Mouse (Mus musculus) heart, embryonic 13.5 days (tissue): Measurements from ENCODE around the gene Pou6f1. TPM values are rescaled to one million over a fixed set of nuclear protein-coding genes. Genes with fewer than 3 reads are reported as not detected.
"Not testable (repeated sequence)": the region's sequence is repeated elsewhere in the genome, so short reads cannot be mapped to it uniquely, and the experiment has no call there.

Experiments used
- ATAC-seq: fragments of 200-750 bp; cut with Nextera tagmentation; 2 replicates; pipeline ENCODE4 v1.8.0; 2017; ENCODE audit warnings: moderate TSS enrichment; ENCODE audit not compliant: insufficient number of reproducible peaks, low FRiP score, low TSS enrichment; ENCODE audit errors: extremely low read depth
- H3K27ac ChIP-seq: fragments of 300-500 bp; sonication (generic); replicated peaks from 2 replicates; pipeline ENCODE4 v1.5.1; 2015; ENCODE audit warnings: moderate library complexity, mild to moderate bottlenecking, inconsistent platforms
- H3K27me3 ChIP-seq: fragments of 300-500 bp; sonication (generic); replicated peaks from 2 replicates; pipeline ENCODE4 v1.6.1; 2015; ENCODE audit warnings: mild to moderate bottlenecking, inconsistent platforms
- H3K36me3 ChIP-seq: fragments of 300-500 bp; sonication (generic); 2 replicates; pipeline ENCODE4 v1.6.1; 2015; ENCODE audit warnings: mild to moderate bottlenecking, inconsistent platforms
- H3K4me1 ChIP-seq: fragments of 300-500 bp; sonication (generic); 2 replicates; pipeline ENCODE4 v1.6.1; 2015; ENCODE audit warnings: inconsistent platforms
- H3K4me2 ChIP-seq: fragments of 300-500 bp; sonication (generic); 2 replicates; pipeline ENCODE4 v1.6.1; 2015; ENCODE audit warnings: inconsistent platforms, mild to moderate bottlenecking, moderate library complexity
- H3K4me3 ChIP-seq: fragments of 300-500 bp; sonication (generic); 2 replicates; pipeline ENCODE4 v1.5.1; 2015; ENCODE audit warnings: moderate library complexity, mild to moderate bottlenecking, inconsistent platforms
- H3K9ac ChIP-seq: fragments of 300-500 bp; sonication (generic); 2 replicates; pipeline ENCODE4 v1.6.1; 2015; ENCODE audit warnings: inconsistent platforms, mild to moderate bottlenecking, moderate library complexity
- H3K9me3 ChIP-seq: fragments of 300-500 bp; sonication (generic); 2 replicates; pipeline ENCODE4 v1.6.1; 2016; ENCODE audit warnings: inconsistent platforms
- WGBS: fragments of 180-500 bp; shearing (Covaris S2); methylation state at CpG from one replicate; pipeline ENCODE4 v1.1.7; 2015; ENCODE audit warnings: mixed read lengths; 5-methylcytosine and 5-hydroxymethylcytosine counted together
- polyA plus RNA-seq: library from polyadenylated mRNA; unstranded; fragments of >200 nt; fragmentation: Nextera tagmentation; extraction: Ambion mirVana; gene quantifications from 2 replicates; pipeline ENCODE4 v1.2.1, GENCODE M21; 2015

Pou6f1 gene
- polyA plus RNA-seq, 1 experiment from 2014 or later, result 4.4 TPM

DNA sequence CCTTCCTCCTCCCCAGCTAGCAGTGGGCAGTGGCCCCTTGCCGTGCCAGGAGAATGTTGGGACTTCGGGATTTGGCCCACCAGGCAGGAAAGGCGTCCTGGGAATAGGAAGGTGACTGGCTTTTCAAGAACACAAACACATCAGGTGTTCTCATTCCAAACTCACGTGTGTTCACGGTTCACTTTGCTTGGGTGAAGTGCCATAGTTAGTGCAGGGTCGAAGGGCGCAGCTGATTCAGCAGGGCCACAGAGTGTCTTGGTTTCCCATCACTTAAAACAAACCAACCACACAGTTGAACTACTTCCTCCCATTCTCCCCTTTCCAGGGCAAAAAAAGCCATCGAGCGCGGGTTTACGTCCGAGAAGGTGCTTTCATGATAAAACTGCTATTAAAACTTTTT lies 24.4 kb downstream of the Pou6f1 start:
- peaks cover 14% of the 10 kb centered on the region for H3K4me1 ChIP-seq
- 83% methylated on average over 12 of the region's 12 CpGs for WGBS
- no peak overlapping the region for H3K4me3 ChIP-seq
- H3K9ac ChIP-seq, result no peak overlapping the region
- H3K27me3 ChIP-seq, result no peaks in the 10 kb centered on the region
- peaks cover 18% of the 10 kb centered on the region for H3K36me3 ChIP-seq
- ATAC-seq, result no peak
- no peaks in the 10 kb centered on the region for H3K9me3 ChIP-seq
- H3K27ac ChIP-seq, result no peak overlapping the region
- H3K4me2 ChIP-seq, result no peak overlapping the region

GRCm38 (mm10) chr15:100574378-100574777 lies 25.4 kb downstream of the Pou6f1 start:
- no peaks in the 10 kb centered on the region for H3K9me3 ChIP-seq
- peaks cover 11% of the 10 kb centered on the region for H3K36me3 ChIP-seq
- H3K4me2 ChIP-seq, result peak overlapping the region; percentile 22; the same call in 1 of the 2 replicates
- no peak for ATAC-seq
- H3K4me1 ChIP-seq, result peaks cover 14% of the 10 kb centered on the region
- peak overlapping the region; percentile 52; the same call in 1 of the 2 replicates for H3K9ac ChIP-seq
- no peak overlapping the region for H3K4me3 ChIP-seq
- 49% methylated on average over 2 of the region's 2 CpGs for WGBS
- no peaks in the 10 kb centered on the region for H3K27me3 ChIP-seq
- H3K27ac ChIP-seq, result peak overlapping the region; percentile 68

GRCm38 (mm10) chr15:100573946-100574345 lies 25.8 kb downstream of the Pou6f1 start:
- WGBS, result 30% methylated on average over 6 of the region's 6 CpGs
- Histone ChIP-seq H3K27me3 (no peaks in the 10 kb centered on the region), H3K27ac (peak overlapping the region; percentile 68), H3K4me2 (peak overlapping the region; percentile 22; the same call in 1 of the 2 replicates), H3K36me3 (peaks cover 8% of the 10 kb centered on the region; the same call in 1 of the 2 replicates), H3K9ac (peak overlapping the region; percentile 52), H3K4me3 (no peak overlapping the region), H3K9me3 (no peaks in the 10 kb centered on the region), H3K4me1 (peaks cover 14% of the 10 kb centered on the region)
- ATAC-seq, result no peak

DNA sequence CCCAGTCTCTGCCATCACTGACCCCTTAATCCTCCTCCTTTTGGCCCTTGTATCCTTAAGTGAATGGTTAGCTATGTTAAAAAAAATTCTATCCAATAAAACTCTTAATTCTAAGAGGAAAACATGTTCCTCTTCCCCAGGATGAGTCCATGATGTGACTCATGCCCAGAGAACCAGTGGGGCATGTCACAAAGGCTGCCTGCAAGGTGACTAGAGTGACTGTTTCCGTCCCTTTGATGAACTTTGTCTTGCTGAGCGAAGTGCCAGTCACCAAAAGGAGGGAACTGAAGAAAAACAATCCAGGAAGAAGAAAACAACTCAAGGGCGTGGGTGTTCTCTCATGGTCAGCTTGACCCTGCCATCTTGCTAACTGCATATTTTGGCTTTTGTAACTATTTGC lies 30.5 kb downstream of the Pou6f1 start:
- no peak overlapping the region for H3K4me2 ChIP-seq
- no peaks in the 10 kb centered on the region for H3K27me3 ChIP-seq
- no peak for ATAC-seq
- H3K4me3 ChIP-seq, result no peak overlapping the region
- H3K36me3 ChIP-seq, result no peaks in the 10 kb centered on the region
- WGBS, result 64% methylated on average over 3 of the region's 3 CpGs
- no peak overlapping the region for H3K9ac ChIP-seq
- no peaks in the 10 kb centered on the region for H3K9me3 ChIP-seq
- H3K27ac ChIP-seq, result no peak overlapping the region
- H3K4me1 ChIP-seq, result peaks cover 11% of the 10 kb centered on the region

DNA sequence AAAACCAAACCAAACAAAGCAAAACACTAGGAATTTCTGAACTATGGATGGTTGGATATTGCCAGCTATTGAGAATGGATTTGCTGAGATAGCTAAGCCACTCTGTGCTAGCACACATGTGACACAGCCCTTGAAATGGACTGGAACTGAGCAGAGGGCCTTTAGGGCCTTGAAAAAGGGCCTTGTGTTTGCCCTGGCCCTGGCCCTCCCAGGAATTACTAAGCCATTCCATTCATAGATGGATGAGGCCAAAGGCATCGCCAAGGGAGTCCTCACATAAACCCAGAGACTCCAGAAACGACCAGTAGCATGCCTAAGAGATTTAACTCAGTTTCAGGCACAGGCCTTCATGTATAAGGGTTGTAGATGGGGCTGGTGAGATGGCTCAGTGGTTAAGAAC lies 33.3 kb downstream of the Pou6f1 start:
- H3K36me3 ChIP-seq, result no peaks in the 10 kb centered on the region
- H3K9me3 ChIP-seq, result no peaks in the 10 kb centered on the region
- no peak overlapping the region for H3K4me2 ChIP-seq
- WGBS, result 72% methylated on average over 2 of the region's 2 CpGs
- no peak overlapping the region for H3K9ac ChIP-seq
- H3K4me3 ChIP-seq, result no peak overlapping the region
- no peak overlapping the region for H3K27ac ChIP-seq
- no peaks in the 10 kb centered on the region for H3K27me3 ChIP-seq
- no peaks in the 10 kb centered on the region for H3K4me1 ChIP-seq
- ATAC-seq, result no peak

GRCm38 (mm10) chr15:100557705-100558433 lies 41.9 kb downstream of the Pou6f1 start:
- Histone ChIP-seq H3K4me1 (peaks cover 12% of the 10 kb centered on the region), H3K36me3 (no peaks in the 10 kb centered on the region), H3K9ac (no peak overlapping the region), H3K27me3 (no peaks in the 10 kb centered on the region), H3K27ac (no peak overlapping the region), H3K9me3 (no peaks in the 10 kb centered on the region), H3K4me2 (no peak overlapping the region), H3K4me3 (no peak overlapping the region)
- no peak for ATAC-seq
- WGBS, result 69% methylated on average over 5 of the region's 5 CpGs

DNA sequence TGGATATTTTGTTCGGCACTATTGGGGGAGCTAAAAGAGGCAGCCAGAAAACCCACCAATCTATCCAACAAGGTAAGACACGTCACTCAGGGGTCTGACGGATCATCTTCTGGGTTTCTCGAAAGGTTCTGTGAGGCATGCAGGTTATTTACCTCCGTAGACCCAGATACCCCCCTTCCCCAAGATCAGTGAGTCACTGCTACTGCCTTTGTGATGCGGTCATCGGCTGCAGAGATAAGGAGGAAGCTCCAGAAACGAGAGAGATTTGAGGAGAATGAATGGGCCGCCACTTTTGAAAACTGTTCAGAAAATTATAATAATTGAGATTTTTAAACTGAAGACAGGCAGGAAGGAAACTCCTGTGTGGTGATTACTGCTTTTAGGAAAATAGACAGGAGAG lies 43.4 kb downstream of the Pou6f1 start:
- Histone ChIP-seq H3K9me3 (no peaks in the 10 kb centered on the region), H3K36me3 (no peaks in the 10 kb centered on the region), H3K4me2 (no peak overlapping the region; the same call in 1 of the 2 replicates), H3K4me3 (no peak overlapping the region), H3K9ac (no peak overlapping the region), H3K4me1 (peaks cover 18% of the 10 kb centered on the region), H3K27me3 (no peaks in the 10 kb centered on the region), H3K27ac (no peak overlapping the region)
- WGBS, result 60% methylated on average over 9 of the region's 9 CpGs
- ATAC-seq, result no peak

DNA sequence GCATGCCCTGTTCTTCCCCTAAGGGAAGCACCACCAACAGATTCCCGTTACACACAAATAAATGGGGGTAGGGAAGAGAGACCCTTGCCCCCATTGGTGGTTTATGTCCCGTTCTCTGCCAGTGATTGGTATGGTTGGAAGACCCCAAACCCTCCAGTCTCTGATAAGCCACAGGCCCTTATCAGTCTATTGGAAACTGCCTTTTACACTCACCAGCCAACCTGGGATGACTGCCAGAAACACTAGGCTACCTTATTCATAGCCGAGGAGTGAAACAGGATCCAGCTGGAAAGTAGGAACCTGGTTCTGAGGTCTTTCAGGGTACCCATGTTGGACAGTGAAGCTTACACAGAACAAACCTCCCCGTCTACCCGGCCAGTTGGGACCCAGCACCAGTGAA lies 43.8 kb downstream of the Pou6f1 start:
- peaks cover 20% of the 10 kb centered on the region for H3K4me1 ChIP-seq
- WGBS, result 52% methylated on average over 5 of the region's 5 CpGs
- no peak overlapping the region; the same call in 1 of the 2 replicates for H3K4me2 ChIP-seq
- H3K27me3 ChIP-seq, result no peaks in the 10 kb centered on the region
- H3K27ac ChIP-seq, result no peak overlapping the region
- no peak overlapping the region for H3K9ac ChIP-seq
- no peaks in the 10 kb centered on the region for H3K9me3 ChIP-seq
- no peak overlapping the region for H3K4me3 ChIP-seq
- ATAC-seq, result no peak
- H3K36me3 ChIP-seq, result no peaks in the 10 kb centered on the region

DNA sequence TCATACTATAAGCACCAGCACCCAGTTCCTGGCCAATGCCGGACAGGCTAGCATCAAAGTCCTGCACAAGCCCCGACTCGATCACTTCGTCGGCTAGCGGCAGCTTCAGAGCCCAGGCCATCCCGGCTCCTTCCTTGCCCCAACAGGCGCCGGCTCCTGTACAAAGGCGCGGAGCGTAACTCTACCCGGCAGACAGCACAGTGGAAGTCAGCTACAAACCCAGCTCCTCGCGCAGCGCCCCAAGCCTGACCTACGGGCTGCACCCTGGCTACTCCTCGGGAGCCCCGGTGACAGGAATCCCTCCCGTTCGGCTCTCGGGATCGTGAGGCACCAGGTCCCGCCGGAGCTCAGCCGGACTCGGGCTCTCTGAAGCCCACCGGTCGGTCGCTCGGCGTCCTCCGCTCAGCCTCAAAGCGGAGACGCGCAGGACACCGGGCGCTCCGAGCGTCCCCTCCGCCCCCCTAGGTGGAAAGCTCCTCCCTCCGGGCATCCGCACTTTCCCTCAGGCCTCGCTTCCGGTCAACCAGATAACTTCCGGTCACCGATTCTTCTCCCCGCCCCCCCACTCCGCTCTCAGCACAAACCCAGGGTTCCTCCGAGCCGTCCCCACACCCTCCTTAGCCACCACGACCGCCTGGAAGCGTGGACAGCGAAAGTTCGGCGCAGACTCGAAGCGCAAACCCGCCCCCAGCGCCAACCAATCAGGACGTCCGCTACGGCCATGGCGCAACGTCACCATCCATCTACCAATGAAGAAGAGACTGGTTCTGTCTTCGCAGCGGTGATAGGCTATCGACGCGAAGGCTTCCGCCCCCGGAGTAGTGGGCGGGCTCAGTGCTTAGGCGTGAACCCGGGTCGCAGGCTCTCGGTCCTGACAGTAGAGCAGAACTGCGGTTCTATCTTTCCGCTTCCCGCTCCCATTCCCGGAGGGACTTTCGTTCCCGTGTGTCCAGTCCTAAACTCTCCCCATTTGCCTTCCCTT lies 48.2 kb downstream of the Pou6f1 start, which contains the start of gene Tfcp2:
Gene Tfcp2, minus strand, starts transcription at position 683 of the 982 bp plus-strand sequence.
- H3K27me3 ChIP-seq, result no peaks in the 10 kb centered on the region
- under 1% methylated on average over 84 of the region's 84 CpGs for WGBS
- peaks cover 29% of the 10 kb centered on the region for H3K4me1 ChIP-seq
- peaks cover 26% of the 10 kb centered on the region for H3K36me3 ChIP-seq
- H3K9ac ChIP-seq, result peak within 1 kb of the TSS; percentile 94
- H3K9me3 ChIP-seq, result no peaks in the 10 kb centered on the region
- H3K4me3 ChIP-seq, result peak within 1 kb of the TSS; percentile 79
- peak; percentile 97 for ATAC-seq
- peak within 1 kb of the TSS; percentile 95 for H3K27ac ChIP-seq
- H3K4me2 ChIP-seq, result peak within 1 kb of the TSS; percentile 86

GRCm38 (mm10) chr15:100550280-100550679 lies 49.5 kb downstream of the Pou6f1 start:
- no peaks in the 10 kb centered on the region for H3K27me3 ChIP-seq
- no peak for ATAC-seq
- no peak overlapping the region for H3K27ac ChIP-seq
- peak overlapping the region; percentile 94 for H3K9ac ChIP-seq
- peak overlapping the region; percentile 86 for H3K4me2 ChIP-seq
- peaks cover 19% of the 10 kb centered on the region for H3K4me1 ChIP-seq
- 87% methylated on average over 4 of the region's 4 CpGs for WGBS
- peak overlapping the region; percentile 79 for H3K4me3 ChIP-seq
- peaks cover 38% of the 10 kb centered on the region for H3K36me3 ChIP-seq
- H3K9me3 ChIP-seq, result peaks cover 6% of the 10 kb centered on the region; the same call in 1 of the 2 replicates

DNA sequence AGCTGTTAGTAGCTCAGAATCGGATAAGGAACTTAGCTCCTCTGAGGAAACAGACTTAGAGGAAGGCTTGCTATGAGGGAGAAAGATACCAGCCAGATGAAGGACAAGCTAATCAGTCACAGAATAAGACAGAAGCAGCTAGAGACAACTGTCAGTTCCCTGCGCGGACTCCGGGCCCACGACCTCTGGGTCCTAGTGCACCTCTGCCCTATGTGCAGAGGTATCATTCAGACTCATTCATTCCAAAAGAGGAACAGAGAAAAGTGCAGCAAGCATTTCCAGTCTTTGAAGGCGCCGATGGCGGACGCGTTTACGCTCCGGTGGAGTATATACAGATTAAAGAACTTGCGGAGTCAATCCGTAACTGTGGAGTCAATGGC lies 56.1 kb downstream of the Pou6f1 start:
- WGBS, result 94% methylated on average over 14 of the region's 14 CpGs
- peaks cover 51% of the 10 kb centered on the region for H3K36me3 ChIP-seq
- not testable (repeated sequence) for ATAC-seq, H3K27ac ChIP-seq, H3K9ac ChIP-seq, H3K4me3 ChIP-seq, H3K9me3 ChIP-seq, H3K4me1 ChIP-seq, H3K27me3 ChIP-seq, H3K4me2 ChIP-seq
